Mouse (Mus musculus) macrophage (primary cell): Measurements from ENCODE around the gene Hk3. TPM values are rescaled to one million over a fixed set of nuclear protein-coding genes. Genes with fewer than 3 reads are reported as not detected.

Source experiments
- polyA plus RNA-seq: library from polyadenylated mRNA; stranded (reverse); fragments of 250-400 nt; gene quantifications from 3 replicates; pipeline ENCODE4 v1.2.4, GENCODE M21; 2018; ENCODE audit warnings: inconsistent platforms

Hk3 gene
- polyA plus RNA-seq, 1 experiment from 2014 or later = 182 TPM

Other genes with a start within 250 kb of the Hk3 start
- not detected in 3 replicates for gene Eif4e1b, start 237.4 kb downstream of the Hk3 start, polyA plus RNA-seq
- 17.2 to 33.2 TPM (median 27.1 TPM) in 3 replicates for gene Tspan17, start 232.0 kb downstream of the Hk3 start, polyA plus RNA-seq
- gene Unc5a, start 72.0 kb downstream of the Hk3 start, polyA plus RNA-seq = 0.41 to 1.7 TPM (median 0.75 TPM) in 3 replicates
- 21.0 to 56.7 TPM (median 25.2 TPM) in 3 replicates for gene Uimc1, start 78.9 kb upstream of the Hk3 start, polyA plus RNA-seq
- 7.5 to 9.8 TPM (median 9.6 TPM) in 3 replicates for gene Zfp346, start 83.9 kb upstream of the Hk3 start, polyA plus RNA-seq
- not detected in 3 replicates for gene Gm17617, start 112.2 kb upstream of the Hk3 start, polyA plus RNA-seq
- not detected in 3 replicates for gene Fgfr4, start 131.3 kb upstream of the Hk3 start, polyA plus RNA-seq
- 26.6 to 37.3 TPM (median 28.9 TPM) in 3 replicates for gene Nsd1, start 188.4 kb upstream of the Hk3 start, polyA plus RNA-seq